Mouse (Mus musculus): ENCODE measurements around the gene Eef1e1.
"Not testable (repeated sequence)": the region's sequence is repeated elsewhere in the genome, so short reads cannot be mapped to it uniquely, and the experiment has no call there.

Gene Eef1e1

GRCm38 (mm10) chr13:38658528-38659280 is at the start of gene Eef1e1:
Gene Eef1e1 (minus strand): TSS chr13:38659058.
- DNase-seq = peak; percentile 94

GRCm38 (mm10) chr13:38690845-38691244 is 32.0 kb upstream of the Eef1e1 start:
- no peak for DNase-seq

- peak; percentile 41 for DNase-seq
These were observed 31.2 kb upstream of the Eef1e1 start for GRCm38 (mm10) chr13:38690028-38690427.

GRCm38 (mm10) chr13:38688761-38689160 is 29.9 kb upstream of the Eef1e1 start:
- DNase-seq = no peak

- DNase-seq = no peak
These were observed 13.5 kb upstream of the Eef1e1 start for GRCm38 (mm10) chr13:38672336-38672735.

- not testable (repeated sequence) for DNase-seq
These were observed 12.6 kb upstream of the Eef1e1 start for GRCm38 (mm10) chr13:38671451-38671850.

GRCm38 (mm10) chr13:38670051-38670450 is 11.2 kb upstream of the Eef1e1 start:
- no peak for DNase-seq

- DNase-seq = no peak
These were observed 9.7 kb upstream of the Eef1e1 start for GRCm38 (mm10) chr13:38668514-38668913.

- DNase-seq = no peak
These were observed 5.9 kb upstream of the Eef1e1 start for GRCm38 (mm10) chr13:38664753-38665152.

GRCm38 (mm10) chr13:38659524-38660136 is 772 bp upstream of the Eef1e1 start:
- no peak for DNase-seq

GRCm38 (mm10) chr13:38657865-38658264 is 993 bp downstream of the Eef1e1 start:
- DNase-seq = no peak

- no peak for DNase-seq
These were observed 8.6 kb downstream of the Eef1e1 start for GRCm38 (mm10) chr13:38650292-38650691.

- DNase-seq = no peak
These were observed 9.8 kb downstream of the Eef1e1 start for GRCm38 (mm10) chr13:38649069-38649468.

- DNase-seq = no peak
These were observed 17.4 kb downstream of the Eef1e1 start for GRCm38 (mm10) chr13:38641414-38641813.

- no peak for DNase-seq
These were observed 17.9 kb downstream of the Eef1e1 start for GRCm38 (mm10) chr13:38640961-38641360.

GRCm38 (mm10) chr13:38638694-38639093 is 20.2 kb downstream of the Eef1e1 start:
- no peak for DNase-seq

GRCm38 (mm10) chr13:38634800-38635269 is 24.0 kb downstream of the Eef1e1 start, which contains the start of gene Bloc1s5:
Gene Bloc1s5 (minus strand): TSS chr13:38635109.
- peak; percentile 93 for DNase-seq

GRCm38 (mm10) chr13:38634256-38634799 is 24.5 kb downstream of the Eef1e1 start:
- peak; percentile 84 for DNase-seq

- DNase-seq = peak; percentile 35
These were observed 25.4 kb downstream of the Eef1e1 start for GRCm38 (mm10) chr13:38633287-38634000.

GRCm38 (mm10) chr13:38632556-38632955 is 26.3 kb downstream of the Eef1e1 start:
- DNase-seq = no peak

- no peak for DNase-seq
These were observed 32.7 kb downstream of the Eef1e1 start for GRCm38 (mm10) chr13:38626229-38626525.

- DNase-seq = no peak
These were observed 33.2 kb downstream of the Eef1e1 start for GRCm38 (mm10) chr13:38625492-38626228.

All from right cerebral cortex, postnatal 25 days (tissue).